Mouse (Mus musculus): ENCODE measurements around the gene Ulk4.

Gene Ulk4

DNA sequence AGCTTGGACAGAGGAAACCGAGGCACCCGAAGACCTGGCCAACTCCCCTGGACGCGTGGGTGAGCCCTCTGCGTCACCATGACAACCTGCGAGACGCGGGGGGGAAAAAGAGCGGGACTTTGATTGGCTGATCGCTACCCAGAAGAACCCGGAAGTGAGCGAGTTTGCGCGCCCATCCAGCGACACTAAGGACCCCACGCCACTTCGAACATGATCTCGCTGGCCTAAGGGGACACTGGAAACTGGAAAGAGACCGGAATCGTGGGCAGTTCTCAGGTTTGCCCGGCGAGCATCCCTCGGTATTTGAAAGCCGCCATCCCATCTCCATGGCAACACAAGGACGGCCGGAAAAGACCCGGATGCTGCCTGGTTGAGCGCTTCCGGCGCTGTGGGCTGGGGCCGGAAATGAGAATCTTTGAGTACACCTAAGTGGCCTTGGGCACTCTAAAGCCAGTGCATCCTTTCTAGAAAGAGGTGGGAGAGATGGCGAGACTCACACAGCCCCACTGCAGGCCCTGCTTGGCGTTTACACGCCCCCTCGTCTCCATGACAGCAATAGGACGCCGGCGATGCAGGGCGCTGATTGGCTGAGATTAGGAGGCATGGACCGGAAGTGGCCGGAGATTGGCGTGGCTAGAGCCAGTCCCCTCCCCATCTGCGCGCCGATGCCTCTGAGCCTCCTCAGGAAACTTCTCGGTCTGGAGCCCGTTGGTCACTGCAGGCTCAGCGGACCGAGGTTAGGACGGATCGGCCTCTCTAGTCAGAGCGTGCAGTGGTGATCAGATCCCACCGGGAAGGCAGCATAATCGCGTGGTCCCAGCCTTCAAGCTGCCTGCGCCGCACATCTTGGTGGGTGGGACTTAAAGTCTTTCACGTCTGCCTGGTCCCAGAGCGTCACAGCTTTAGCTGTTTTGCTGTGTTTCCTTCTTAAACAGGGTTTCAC, at the start of gene Ulk4:
TSS of gene Ulk4 (minus strand) at position 80 of the 943 bp plus-strand sequence.
- DNase-seq (ENCODE audit: low spot score in 2 of 2) = peak; percentile 71 to 81

DNA sequence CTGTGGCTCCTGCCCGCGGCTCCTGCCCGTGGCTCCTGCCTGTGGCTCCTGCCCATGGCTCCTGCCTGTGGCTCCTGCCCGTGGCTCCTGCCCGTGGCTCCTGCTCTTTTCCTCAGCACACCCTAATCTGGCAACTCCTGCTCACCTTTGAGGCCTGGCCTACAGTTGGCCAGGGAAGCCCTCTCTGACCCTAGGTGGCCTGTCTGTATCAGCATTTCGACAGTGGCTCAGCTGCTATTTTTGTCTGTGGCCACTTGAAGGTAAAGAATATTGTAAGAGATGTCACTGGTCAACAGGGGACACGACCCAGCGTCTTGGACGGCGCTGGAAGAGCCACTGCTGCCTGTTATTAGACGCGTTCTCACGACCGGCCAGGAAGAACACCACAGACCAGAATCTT, 45.0 kb upstream of the Ulk4 start:
- no peak for DNase-seq (ENCODE audit: low spot score in 2 of 2)

DNA sequence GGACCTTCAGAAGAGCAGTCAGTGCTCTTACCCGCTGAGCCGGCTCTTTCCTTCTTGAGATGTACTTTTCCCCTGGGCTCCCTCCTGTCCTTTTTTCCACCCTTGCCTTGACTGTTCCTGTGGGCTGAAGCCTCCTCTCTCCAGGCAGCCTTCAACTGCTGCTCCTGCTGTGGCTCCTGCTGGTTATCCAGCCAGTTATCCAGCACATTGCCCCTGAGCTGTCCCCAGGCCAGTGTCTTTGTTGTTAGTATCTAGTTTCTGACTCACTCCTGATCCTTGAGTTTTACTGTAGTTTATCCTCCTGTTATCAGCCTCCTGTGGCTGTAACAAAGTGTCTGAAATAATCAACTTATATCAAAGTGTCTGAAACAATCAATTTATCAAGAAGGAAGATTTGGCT, 44.1 kb upstream of the Ulk4 start:
- no peak for DNase-seq (ENCODE audit: low spot score in 2 of 2)

DNA sequence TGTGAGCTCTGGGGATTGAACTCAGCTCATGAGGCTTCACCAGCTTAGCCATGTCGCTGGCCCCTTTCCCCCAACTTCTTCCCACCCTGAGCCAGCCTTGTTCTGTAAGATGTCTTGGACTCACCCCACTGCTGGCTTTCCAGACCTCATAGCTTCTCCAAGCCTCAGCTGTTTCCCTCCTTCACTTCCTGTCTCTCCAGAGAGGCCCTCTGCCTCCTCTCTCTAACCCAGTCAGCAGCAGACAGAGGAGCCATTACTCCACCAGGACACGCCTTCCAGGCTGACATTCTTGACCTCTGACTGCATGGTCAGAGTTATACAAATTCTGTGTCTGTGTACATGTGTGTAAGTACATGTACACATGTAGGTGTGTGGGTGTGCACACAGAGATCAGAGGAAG, 43.4 kb upstream of the Ulk4 start:
- DNase-seq (ENCODE audit: low spot score in 2 of 2) = no peak

DNA sequence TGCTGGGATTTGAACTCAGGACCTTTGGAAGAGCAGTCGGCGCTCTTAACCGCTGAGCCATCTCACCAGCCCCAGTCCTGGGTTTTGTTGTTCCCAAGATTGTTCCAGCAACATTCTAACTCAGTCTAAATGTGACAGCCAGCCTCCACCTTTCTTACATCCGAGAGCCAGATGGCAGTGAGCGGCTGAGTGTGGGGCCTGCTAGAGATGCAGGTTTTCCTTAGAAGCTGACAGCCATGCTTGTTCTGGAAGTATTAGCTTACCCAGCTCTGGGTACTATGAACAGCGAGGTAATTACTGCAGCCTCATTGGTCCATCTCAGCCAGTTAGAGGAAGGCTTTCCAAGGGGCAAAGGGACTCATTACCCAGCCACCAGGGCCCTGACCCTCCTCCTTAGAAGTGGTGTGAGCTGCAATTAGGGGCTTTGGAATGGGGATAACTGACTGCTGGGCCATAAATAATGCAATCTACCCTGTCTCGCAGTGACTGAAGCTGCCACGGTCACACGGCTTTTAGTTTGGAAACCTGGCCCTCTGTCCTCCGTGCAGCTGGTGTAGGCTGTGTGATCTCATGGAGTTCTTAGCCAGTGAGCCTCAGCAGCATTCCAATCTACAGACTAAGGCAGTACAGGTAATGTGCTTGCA, 42.4 kb upstream of the Ulk4 start:
- DNase-seq (ENCODE audit: low spot score in 2 of 2) = no peak

DNA sequence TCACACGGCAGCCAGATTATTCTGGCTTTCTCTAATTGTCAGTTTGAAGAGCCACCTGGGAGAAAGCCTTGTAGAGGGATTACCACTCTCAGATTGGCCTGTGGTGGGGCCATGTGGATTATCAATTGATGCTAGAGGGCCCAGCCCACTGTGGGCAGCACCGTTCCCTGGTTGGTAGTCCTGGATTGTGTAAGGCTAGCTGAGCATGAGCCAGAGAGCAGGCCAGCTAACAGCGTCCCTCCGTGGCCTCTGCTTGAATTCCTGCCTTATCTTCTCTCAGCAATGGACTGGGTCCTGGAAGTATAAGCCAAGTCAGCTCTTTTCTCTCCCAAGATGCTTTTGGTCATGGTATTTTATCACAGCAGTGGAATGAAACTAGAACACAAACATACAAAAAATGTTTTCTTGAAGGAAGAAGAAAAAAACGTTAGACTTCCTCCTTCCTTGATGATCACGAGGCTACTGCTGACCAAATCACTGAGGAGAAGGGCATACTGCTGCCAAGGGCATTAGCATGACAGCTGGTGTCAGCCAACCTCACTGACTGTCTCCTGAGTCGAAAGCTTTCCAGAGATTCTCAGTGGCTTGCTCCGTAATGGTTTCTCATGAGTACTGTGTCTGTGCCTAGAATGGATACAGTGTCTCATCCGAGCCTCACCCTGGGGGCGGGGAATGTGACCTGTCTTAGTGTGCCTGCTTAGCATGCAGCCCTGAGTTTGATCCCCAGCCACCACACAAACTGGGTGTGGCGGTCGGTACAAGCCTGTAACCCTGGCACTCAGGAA, 39.8 kb upstream of the Ulk4 start:
- no peak for DNase-seq (ENCODE audit: low spot score in 2 of 2)

DNA sequence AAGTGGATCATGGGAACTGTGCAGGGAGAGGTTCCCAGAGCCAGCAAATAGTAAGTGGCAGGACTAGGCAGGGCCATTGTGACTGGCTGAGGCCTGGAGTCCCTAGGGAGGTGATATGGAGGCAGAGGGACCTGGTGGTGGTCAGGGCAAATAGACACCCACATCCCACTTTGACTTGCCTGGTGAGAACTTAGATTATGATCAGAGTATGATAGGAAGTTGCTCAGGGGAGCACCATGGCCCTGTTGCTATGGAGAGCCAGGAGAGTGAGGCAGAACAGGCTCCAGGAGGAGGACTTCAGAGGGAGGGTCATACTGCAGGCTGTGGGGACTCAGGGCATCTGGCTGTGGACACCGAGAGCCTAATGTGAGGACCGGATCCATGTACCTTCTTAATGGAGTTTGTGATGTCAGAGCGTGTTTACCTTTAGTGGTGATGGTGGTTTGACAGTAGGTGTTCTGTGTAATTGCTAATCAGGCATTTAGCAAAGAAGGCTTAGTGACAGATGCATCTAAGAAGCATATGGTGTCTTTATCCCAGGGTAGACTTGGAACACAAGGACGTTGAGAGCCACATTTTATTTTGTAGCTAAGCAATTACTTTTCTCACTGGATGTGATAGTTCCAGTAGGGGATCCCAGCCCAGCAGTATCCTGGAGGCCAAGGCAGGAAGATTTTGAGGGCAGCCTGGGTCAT, 39.1 kb upstream of the Ulk4 start:
- no peak for DNase-seq (ENCODE audit: low spot score in 2 of 2)

DNA sequence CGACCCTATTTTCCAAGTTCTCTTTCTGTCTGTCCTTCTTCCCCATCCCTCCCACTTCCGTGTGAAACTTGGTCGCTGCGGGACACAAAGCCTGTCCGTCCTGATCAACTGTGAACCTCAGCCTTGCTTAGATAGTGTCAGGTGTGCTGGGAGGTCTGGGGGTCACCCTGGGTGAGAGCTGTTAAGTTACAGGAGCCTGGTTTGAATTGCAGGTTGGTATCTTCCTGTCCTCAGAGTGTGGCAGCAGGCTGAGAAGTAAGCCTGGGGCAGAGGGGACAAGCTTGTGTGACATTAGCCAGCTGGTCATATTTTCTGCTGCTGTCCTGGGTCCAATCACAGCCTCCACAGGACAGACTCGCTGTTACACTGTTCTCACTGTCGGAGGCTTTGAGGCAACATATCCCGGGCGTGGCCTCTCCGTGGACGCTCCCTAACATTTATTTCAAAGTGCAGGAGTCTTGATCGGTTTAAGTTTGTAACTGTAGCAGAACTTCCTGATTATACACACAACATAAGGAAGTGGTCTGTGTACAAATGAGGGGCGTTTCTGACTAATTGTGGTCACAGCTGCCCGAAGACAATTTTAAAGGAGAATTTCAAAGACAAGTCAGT, 37.6 kb upstream of the Ulk4 start:
- DNase-seq (ENCODE audit: low spot score in 2 of 2) = no peak

DNA sequence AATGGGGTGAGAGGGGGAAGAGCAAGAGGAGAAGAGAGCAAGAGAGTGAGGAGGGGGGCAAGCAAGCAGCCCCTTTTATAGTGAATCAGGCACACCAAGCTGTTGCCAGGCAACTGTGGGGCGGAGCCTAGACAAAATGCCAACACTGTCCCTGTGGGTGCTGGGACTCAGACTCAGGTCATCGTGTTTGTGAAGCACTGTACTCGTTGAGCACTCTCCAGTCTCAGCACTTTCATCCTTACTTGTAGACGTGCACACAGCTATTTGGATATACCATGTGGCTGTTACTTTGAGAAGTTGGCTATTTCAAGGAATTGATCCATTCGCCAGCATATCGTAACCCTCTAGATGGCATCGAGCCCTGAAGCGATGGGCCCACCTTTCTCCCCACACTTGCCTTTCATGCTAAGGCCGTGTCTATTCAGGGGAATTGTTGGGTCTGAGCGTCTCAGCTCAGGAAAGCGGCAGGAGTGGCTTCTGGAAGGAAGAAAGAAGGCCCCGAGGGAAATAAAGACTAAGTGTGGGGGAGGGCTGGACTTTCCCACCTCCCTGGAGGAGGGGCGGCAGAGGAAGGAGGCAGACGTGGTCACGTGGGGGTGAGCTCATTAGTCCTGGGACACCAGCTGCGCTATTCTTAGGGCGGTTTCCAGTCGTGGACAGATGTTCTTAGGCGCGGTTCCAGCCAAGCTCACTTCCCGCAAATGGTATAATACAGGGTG, 36.8 kb upstream of the Ulk4 start:
- peak; percentile 29 to 43 for DNase-seq (ENCODE audit: low spot score in 2 of 2)

DNA sequence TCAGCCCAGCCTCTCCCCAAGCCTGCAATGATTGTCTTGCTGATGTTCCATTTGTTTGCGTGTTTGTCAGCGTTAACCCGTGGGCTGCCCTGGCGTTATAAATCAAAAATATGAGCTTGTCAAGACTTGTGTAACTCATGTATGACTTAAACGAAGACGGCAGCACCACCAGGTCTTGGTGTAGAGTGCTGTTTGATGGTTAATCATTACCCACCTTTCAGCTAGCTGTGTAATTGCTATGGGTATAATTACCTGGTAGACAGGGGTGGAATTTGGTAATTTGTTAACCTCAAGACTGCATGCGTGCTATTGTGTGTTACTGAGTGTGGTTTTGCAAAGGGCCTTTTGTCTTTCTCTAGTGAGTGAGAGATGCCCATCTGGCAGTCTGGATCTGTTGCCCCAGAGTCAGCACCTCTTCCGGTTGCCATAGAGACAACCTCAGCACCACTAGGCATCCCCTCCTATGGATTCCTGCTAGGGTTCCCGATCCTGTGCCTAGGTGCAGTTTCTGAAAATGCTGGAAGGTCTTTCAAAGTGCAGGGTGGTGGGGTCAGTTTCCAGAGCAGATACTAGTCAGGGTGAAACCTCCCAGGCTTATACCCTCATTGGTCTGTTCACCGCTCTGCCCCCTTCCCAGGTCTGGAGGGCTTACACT, 35.4 kb upstream of the Ulk4 start:
- no peak for DNase-seq (ENCODE audit: low spot score in 2 of 2)

DNA sequence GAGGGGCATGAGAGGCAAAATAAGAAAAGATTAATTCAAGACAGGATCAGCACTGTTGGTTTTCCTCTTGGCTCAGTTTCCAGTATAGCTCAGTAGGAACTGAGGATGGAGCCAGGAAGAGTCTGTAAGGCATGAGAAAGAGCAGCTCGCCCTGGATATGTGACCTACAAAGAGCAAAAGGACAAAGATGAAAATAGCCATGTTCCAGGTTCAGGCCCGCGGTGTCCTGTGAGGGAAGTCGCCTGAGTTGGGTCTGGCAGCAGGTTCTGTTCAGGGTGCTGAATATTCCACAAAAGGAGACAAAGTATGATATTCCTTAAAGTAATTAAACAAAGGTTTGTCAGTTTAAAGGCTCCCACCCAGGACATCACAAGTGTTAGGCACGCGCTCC, 34.8 kb upstream of the Ulk4 start:
- no peak for DNase-seq (ENCODE audit: low spot score in 2 of 2)

DNA sequence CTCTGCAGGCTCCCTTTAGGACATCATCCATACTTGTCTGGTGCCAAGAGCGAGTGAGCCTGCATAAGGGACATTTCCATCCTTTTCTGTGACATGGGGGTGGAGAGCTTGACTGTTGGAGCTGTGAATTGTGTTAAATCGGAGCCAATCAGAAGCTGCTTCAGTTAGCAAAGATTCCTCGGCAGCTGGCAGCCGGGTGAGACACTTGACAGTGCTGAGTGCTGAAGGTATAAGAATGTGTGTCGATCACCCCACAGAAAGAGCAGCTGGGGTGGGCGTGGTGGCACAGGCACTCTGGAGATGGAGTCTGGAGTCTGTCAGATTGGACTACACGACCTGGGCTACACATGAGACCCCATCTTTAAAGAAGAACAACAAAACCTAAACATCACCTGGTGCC, 33.5 kb upstream of the Ulk4 start:
- no peak for DNase-seq (ENCODE audit: low spot score in 2 of 2)

DNA sequence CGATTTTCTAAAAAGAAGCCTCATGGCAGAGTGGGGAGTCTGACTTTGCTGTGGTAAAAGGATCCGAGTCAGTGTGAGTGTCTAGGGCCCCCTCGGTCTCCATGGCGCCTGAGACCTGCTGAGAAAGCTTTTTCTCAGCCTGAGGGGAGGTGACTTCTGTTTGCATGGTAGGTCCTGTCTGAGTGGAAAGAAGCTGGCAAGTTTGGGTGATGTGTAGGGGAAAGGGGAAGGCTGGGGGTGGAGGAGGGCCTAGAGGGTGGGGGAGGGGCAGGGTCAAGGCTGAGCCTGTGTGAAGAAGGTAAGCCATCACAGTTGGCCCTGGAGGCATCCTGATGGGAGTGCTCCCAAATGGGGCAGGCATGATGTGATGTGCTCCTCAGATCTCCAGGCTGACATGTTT, 32.3 kb upstream of the Ulk4 start:
- no peak for DNase-seq (ENCODE audit: low spot score in 2 of 2)

DNA sequence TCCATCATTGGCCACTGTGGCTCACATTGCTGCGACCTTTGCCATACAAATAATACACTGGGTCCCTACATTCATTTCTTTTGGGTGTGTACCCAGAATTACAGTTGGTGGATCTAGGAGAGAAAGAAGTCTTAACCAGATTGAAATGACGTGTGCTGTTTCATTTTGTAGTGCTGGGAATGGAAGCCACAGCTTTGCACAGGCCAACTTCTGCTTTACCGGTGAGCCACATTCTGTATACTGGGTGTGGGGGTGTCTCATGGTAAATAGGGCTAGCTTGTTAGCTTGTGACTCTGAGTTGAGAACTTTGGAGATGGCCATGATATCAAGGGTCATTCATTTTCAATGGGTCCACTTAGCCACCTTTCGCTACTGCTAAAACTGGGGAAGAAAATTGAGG, 28.5 kb upstream of the Ulk4 start:
- DNase-seq (ENCODE audit: low spot score in 2 of 2) = no peak

DNA sequence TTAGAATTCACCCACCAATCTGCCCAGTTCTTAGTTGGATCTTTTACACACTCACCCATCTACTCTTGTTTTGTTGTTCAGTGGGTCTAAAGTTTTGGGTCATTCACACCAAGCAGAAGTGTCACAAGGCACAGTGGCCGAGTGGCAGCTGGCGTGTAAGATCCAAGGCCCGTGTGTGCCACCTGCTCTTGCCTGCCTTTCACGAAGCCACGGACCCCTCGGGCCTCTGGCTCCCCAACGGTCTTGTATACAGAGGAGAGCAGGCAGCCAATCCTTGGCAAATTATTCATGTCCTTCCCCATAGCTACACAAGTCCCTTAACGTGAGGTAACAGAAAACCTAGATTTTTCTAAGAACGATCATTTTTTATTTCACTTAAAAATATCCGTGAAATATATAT, 27.5 kb upstream of the Ulk4 start:
- DNase-seq (ENCODE audit: low spot score in 2 of 2) = no peak

DNA sequence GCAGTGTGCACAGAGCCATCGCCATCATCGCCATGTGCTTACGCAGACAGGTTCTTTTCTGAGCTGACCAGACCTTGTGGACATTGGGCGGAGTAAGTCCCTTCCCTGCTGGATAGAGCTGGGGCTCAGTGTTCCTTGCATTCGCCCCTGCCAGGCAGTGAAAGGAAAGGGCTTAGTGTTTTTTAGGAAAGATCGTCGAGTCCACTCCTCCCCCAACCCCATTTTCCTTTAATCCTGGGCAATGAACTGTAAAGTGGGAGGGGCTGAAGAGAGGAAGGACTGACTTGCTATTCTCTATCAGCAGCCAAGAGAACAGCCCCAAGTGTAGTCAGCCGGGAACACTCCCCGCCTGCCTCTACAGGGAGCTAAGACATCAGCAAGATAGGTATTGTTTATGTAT, 26.8 kb upstream of the Ulk4 start:
- no peak for DNase-seq (ENCODE audit: low spot score in 2 of 2)

DNA sequence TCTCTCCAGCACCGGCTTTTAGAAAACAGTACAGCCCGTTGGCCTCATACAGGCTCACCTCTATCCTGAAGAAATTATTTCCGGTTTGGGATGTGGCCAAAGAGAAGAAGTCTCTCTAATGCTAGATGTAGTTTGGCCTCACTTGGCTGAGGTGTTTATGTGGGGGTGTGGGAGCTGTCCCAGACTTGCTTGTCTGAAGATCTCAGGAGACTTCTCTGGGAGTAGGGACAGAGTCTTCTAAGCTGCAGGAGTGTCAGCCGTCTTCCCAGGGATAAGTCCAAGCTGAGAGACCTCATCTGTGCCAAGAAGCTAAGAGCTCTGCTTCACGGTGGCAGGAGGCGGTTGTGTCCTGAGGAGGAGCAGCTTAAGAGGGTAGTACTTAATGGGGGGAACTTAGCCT, 26.1 kb upstream of the Ulk4 start:
- DNase-seq (ENCODE audit: low spot score in 2 of 2) = no peak

DNA sequence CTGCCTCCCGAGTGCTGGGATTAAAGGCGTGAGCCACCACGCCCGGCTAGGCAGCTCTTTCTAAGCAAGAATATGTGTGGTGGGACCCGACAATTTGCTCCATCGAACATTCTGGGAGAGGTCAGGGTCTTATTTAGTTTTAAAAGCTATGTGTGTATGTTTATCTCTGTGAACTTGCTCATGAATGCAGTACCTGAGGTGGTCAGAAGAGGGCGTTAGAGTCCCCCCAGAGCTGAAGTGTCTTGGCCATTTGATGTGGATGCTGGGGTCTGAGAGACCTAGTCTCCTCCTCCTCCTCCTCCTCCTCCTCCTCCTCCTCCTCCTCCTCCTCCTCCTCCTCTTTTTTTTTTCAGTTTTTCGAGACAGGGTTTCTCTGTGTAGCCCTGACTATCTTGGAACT, 25.5 kb upstream of the Ulk4 start:
- DNase-seq (ENCODE audit: low spot score in 2 of 2) = no peak

DNA sequence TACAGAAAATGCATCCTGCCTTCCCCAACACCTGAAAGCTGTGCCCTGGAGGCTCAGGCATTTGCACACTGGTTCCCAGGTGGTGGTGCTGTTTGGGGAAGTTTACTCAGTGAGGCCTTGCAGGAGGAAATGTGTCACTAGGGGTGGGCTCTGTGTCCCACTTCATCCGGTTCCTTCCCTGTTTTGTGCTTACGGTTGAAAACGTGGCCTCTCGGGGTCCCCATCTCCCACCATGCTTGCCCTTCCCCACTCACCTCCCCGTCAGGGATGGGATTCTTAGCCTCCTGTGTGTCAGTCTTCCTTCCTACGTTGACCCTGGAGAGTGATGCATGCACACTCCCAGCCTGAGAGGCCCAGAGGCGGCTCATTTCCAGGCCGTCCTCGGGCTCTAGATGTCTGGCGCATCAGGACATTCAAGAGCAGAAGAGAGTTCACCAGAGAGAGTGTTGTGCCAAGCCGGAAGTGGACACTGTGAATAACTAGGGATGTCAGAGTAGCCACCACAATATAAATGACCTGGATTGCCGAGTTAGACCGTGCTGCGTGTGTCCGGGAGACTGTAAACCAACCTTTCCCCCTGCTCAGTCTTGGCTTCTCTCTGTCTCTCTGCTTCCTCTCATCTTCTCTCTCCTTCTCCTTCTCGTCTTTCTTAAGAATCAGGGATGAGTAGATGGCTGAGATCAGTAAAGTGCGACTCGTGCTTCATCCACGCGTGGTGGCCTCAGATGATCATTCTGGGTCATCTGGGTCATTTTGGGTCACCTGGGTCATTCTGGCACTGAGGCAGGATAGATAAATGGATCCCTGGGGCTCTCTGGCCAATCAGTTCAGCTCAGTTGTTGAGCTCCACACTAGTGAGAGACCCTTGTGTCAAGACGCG, 24.3 kb upstream of the Ulk4 start:
- no peak for DNase-seq (ENCODE audit: low spot score in 2 of 2)
